Mouse (Mus musculus): ENCODE data around the gene Pi4kb.
"Not testable (repeated sequence)": the region's sequence is repeated elsewhere in the genome, so short reads cannot be mapped to it uniquely, and the experiment has no call there.

GRCm38 (mm10) chr3:94933604-94934003, 40.9 kb upstream of the Pi4kb start:
- TF ChIP-seq POLR2A (IDR thresholded peaks at IDR 0.05; ENCODE audit: low read depth, low read length); CTCF (IDR thresholded peaks at IDR 0.05; ENCODE audit: extremely low read depth, insufficient read length, insufficient replicate concordance, low read depth, low read length): not testable (repeated sequence)

Measured in small intestine, adult 2 months (tissue).